31 mouse cellular contexts compared by ENCODE assay signal in the genomic region with DNA sequence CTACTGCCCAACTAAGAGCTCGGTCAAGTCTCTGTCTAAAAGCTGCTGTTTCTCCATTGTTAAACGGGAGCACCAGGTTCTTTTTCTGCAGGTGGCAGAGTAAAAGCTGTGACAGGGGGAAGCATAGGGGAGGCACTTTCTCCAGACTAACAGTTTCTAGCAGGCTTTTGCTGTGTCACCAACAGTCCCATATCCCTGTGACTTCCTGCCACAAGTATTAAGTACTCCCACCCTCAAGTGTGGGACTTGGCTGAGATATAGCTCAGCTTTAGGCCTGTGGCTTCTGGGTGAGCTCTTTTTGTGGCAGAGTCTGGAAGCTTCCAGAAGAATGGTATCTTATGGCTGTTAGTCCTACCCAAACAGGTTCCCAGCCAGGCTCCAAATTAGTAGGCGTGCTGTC. TPM values are rescaled to one million over a fixed set of nuclear protein-coding genes. Genes with fewer than 3 reads are reported as not detected.
DNase-seq lines count a peak whose midpoint lies in the region; ATAC-seq and TF ChIP-seq lines count a peak whose summit lies in the region.
"Had no signal": no experiment of that assay in that cellular context is flagged by ENCODE, and none has a peak within 500 bp of the region (broad histone marks: within the 10 kb centered on the region; RNA-seq: fewer than 3 reads in every experiment).

No protein-coding gene starts in this region.

- intact Hi-C loops in left cerebral cortex, adult 2 months (cut with DNase I) = loop anchor here (2.0 kb wide), 2 partner anchors 37 to 137 kb away; no protein-coding TSS in a partner anchor

- H3K36me3 ChIP-seq in MEL (ENCODE audit: control insufficient read depth in 1 of 2, insufficient read depth in 2 of 2, low read length in 2 of 2) = peaks cover 0 to 13% of the 10 kb centered on the region in 2 experiments; a peak in 2 of 4 replicates
- H3K36me3 ChIP-seq in forebrain, embryonic 13.5 days (ENCODE audit: poor library complexity, severe bottlenecking) = no peaks in the 10 kb centered on the region
- H3K36me3 ChIP-seq: embryonic facial prominence, embryonic 13.5 days; embryonic facial prominence, embryonic 15.5 days; forebrain, embryonic 10.5 days; forebrain, embryonic 12.5 days; forebrain, embryonic 15.5 days; G1E had no signal

- no peak overlapping the region for H3K9ac ChIP-seq in MEL (ENCODE audit: control insufficient read depth, low read depth, low read length, poor library complexity, severe bottlenecking)
- no peak overlapping the region for H3K9ac ChIP-seq in forebrain, embryonic 13.5 days
- H3K9ac ChIP-seq: embryonic facial prominence, embryonic 13.5 days; embryonic facial prominence, embryonic 15.5 days; forebrain, embryonic 12.5 days; forebrain, embryonic 15.5 days; forebrain, postnatal 0 days had no signal

- peak in 1 of 2 experiments; percentile 31; a peak in 1 of 4 replicates for TF ChIP-seq EP300 in MEL (IDR thresholded peaks at IDR 0.05; ENCODE audit: low read depth in 1 of 2, low read length in 2 of 2)

- 70% methylated on average over 3 of the region's 3 CpGs for WGBS in forebrain, embryonic 13.5 days

- H3K4me1 ChIP-seq in MEL (ENCODE audit: control insufficient read depth in 1 of 2, insufficient read depth in 2 of 2, low read length in 2 of 2) = peaks cover 11 to 17% of the 10 kb centered on the region in 2 experiments
- peaks cover 7% of the 10 kb centered on the region for H3K4me1 ChIP-seq in forebrain, embryonic 13.5 days

- no peaks in the 10 kb centered on the region for H3K9me3 ChIP-seq in MEL (replicated peaks; ENCODE audit: insufficient read depth, low read length)
- H3K9me3 ChIP-seq in forebrain, embryonic 13.5 days (replicated peaks) = no peaks in the 10 kb centered on the region
- H3K9me3 ChIP-seq: embryonic facial prominence, embryonic 13.5 days; embryonic facial prominence, embryonic 15.5 days; forebrain, embryonic 10.5 days; forebrain, embryonic 12.5 days; forebrain, embryonic 15.5 days; G1E had no signal

- ATAC-seq in common myeloid progenitor, adult 5-6 weeks (replicated peaks; ENCODE audit: low read depth, poor library complexity, severe bottlenecking) = peak; percentile 77
- ATAC-seq in megakaryocyte progenitor cell, adult 5-6 weeks (replicated peaks; ENCODE audit: poor library complexity) = peak; percentile 54
- ATAC-seq in forebrain, embryonic 13.5 days = no peak
- ATAC-seq in granulocyte monocyte progenitor cell, adult 5-6 weeks (replicated peaks; ENCODE audit: poor library complexity, severe bottlenecking) = no peak
- ATAC-seq: CD4-positive, CD25-positive, alpha-beta regulatory T cell, adult 4 months; forebrain, embryonic 15.5 days; forebrain, postnatal 0 days had no signal

- H3K27ac ChIP-seq in left cerebral cortex, adult 2 months = peak overlapping the region; percentile 60
- no peak overlapping the region for H3K27ac ChIP-seq in MEL (ENCODE audit: control insufficient read depth, low read depth, low read length)
- no peak overlapping the region for H3K27ac ChIP-seq in forebrain, embryonic 13.5 days
- H3K27ac ChIP-seq: embryonic facial prominence, embryonic 13.5 days; embryonic facial prominence, embryonic 15.5 days; forebrain, embryonic 10.5 days; forebrain, embryonic 12.5 days; forebrain, embryonic 15.5 days had no signal

- no peak overlapping the region for H3K4me2 ChIP-seq in forebrain, embryonic 13.5 days
- H3K4me2 ChIP-seq: embryonic facial prominence, embryonic 13.5 days; embryonic facial prominence, embryonic 15.5 days; forebrain, embryonic 12.5 days; forebrain, embryonic 15.5 days had no signal

- TF ChIP-seq CTCF in left cerebral cortex, adult 2 months (IDR thresholded peaks at IDR 0.05) = no peak
- no peak for TF ChIP-seq CTCF in MEL (IDR thresholded peaks at IDR 0.05 in 2 of 3, conservative IDR thresholded peaks at IDR 0.05 in 1 of 3; ENCODE audit: control insufficient read depth in 1 of 3, insufficient read depth in 1 of 3, low read depth in 2 of 3, low read length in 3 of 3, poor library complexity in 1 of 3, severe bottlenecking in 1 of 3)

- TF ChIP-seq POLR2A in MEL (IDR thresholded peaks at IDR 0.05; ENCODE audit: control insufficient read depth in 1 of 2, insufficient read depth in 1 of 2, low read depth in 1 of 2, low read length in 2 of 2, poor library complexity in 1 of 2) = no peak

- H3K4me3 ChIP-seq in left cerebral cortex, adult 2 months = no peak overlapping the region
- H3K4me3 ChIP-seq in MEL (ENCODE audit: control insufficient read depth in 1 of 2, insufficient read depth in 1 of 2, low read depth in 2 of 2, low read length in 2 of 2) = no peak overlapping the region
- no peak overlapping the region for H3K4me3 ChIP-seq in forebrain, embryonic 13.5 days
- H3K4me3 ChIP-seq: embryonic facial prominence, embryonic 13.5 days; embryonic facial prominence, embryonic 15.5 days; erythroblast, embryonic 14.5 days; forebrain, embryonic 10.5 days; forebrain, embryonic 12.5 days; forebrain, embryonic 15.5 days had no signal

- no peak for TF ChIP-seq RAD21 in MEL (IDR thresholded peaks at IDR 0.05; ENCODE audit: low read depth, low read length)

- H3K27me3 ChIP-seq in MEL (ENCODE audit: control insufficient read depth in 1 of 2, insufficient read depth in 2 of 2, low read length in 2 of 2) = no peaks in the 10 kb centered on the region; a peak in 1 of 4 replicates
- H3K27me3 ChIP-seq in forebrain, embryonic 13.5 days = peaks cover 20% of the 10 kb centered on the region
- H3K27me3 ChIP-seq: CH12.LX had no signal

- DNase-seq in left cerebral cortex, adult 2 months (ENCODE audit: extremely low spot score in 1 of 2, low spot score in 2 of 2) = no peak
- DNase-seq in left cerebral cortex, adult 8-10 months (ENCODE audit: low spot score in 2 of 2) = no peak
- peak; percentile 35 for DNase-seq in MEL (ENCODE audit: low read depth, low spot score)
- no peak for DNase-seq in adrenal gland, postnatal 14 days
- DNase-seq: adrenal gland, adult 2 months; adrenal gland, postnatal 10 days; adrenal gland, postnatal 36 days; B cell, adult 2 months; cerebellum, adult 11 months; cerebellum, adult 2 months; cerebellum, adult 9-10 months; cerebellum, postnatal 10 days; cerebellum, postnatal 25 days; embryo, embryonic 11 days; forebrain, postnatal 0 days had no signal

- no peaks in the 10 kb centered on the region for H3K79me2 ChIP-seq in MEL (ENCODE audit: control insufficient read depth, insufficient read depth, low read length, poor library complexity)

RNA-seq across cellular contexts. Expression of a gene that starts 4.9 kb away (rescaled TPM):
- 10 to 100 TPM; 20.3 to 20.7 TPM for total RNA-seq in left cerebral cortex, adult 2 months (2021)
- 10 to 100 TPM; 17.5 to 19.4 (median 18.5) TPM for total RNA-seq in left cerebral cortex, adult 8-10 months (2022)
- not detected in 2 replicates for total RNA-seq in MEL (2012; rRNA removed)
- not detected for polyA plus RNA-seq in MEL (2012; ENCODE audit: insufficient read depth in 1 of 2, insufficient read length in 2 of 2, low read depth in 1 of 2, low replicate concordance in 2 of 2, missing spikeins in 1 of 2)
- total RNA-seq in common myeloid progenitor, adult 5-6 weeks (2017) = 0.59 TPM in 1 of 2 replicates, not detected in the other
- total RNA-seq in megakaryocyte progenitor cell, adult 5-6 weeks (2015) = 0.05 TPM in 1 of 2 replicates, not detected in the other
- total RNA-seq in megakaryocyte progenitor cell, adult 5-6 weeks (2017) = 0.08 and 0.17 TPM in 2 replicates
- polyA plus RNA-seq in forebrain, embryonic 13.5 days (2015; fragmentation: Nextera tagmentation; extraction: Ambion mirVana) = 0.14 TPM in 1 of 2 replicates, not detected in the other
- total RNA-seq in adrenal gland, postnatal 14 days (2021) = not detected in 2 replicates
- 0.41 TPM in 1 of 2 replicates, not detected in the other for total RNA-seq in granulocyte monocyte progenitor cell, adult 5-6 weeks (2014; fragmentation: Nextera tagmentation)
- total RNA-seq in granulocyte monocyte progenitor cell, adult 5-6 weeks (2017) = 0.26 and 0.60 TPM in 2 replicates
- total RNA-seq: adrenal gland, adult 2 months; adrenal gland, postnatal 36 days; G1E had no signal
- polyA plus RNA-seq: adrenal gland, adult 2 months; erythroblast, embryonic 14.5 days; forebrain, embryonic 10.5 days; G1E had no signal

RNA-seq across cellular contexts. Expression of a gene that starts 6.7 kb away (rescaled TPM):
- total RNA-seq in left cerebral cortex, adult 2 months (2021) = not detected
- not detected for total RNA-seq in left cerebral cortex, adult 8-10 months (2022)
- total RNA-seq in MEL (2012; rRNA removed) = not detected in 2 replicates
- not detected for polyA plus RNA-seq in MEL (2012; ENCODE audit: insufficient read depth in 1 of 2, insufficient read length in 2 of 2, low read depth in 1 of 2, low replicate concordance in 2 of 2, missing spikeins in 1 of 2)
- total RNA-seq in common myeloid progenitor, adult 5-6 weeks (2017) = not detected in 2 replicates
- total RNA-seq in megakaryocyte progenitor cell, adult 5-6 weeks (2015) = not detected in 2 replicates
- total RNA-seq in megakaryocyte progenitor cell, adult 5-6 weeks (2017) = not detected in 2 replicates
- polyA plus RNA-seq in forebrain, embryonic 13.5 days (2015; fragmentation: Nextera tagmentation; extraction: Ambion mirVana) = not detected in 2 replicates
- not detected in 2 replicates for total RNA-seq in adrenal gland, postnatal 14 days (2021)
- not detected in 2 replicates for total RNA-seq in granulocyte monocyte progenitor cell, adult 5-6 weeks (2014; fragmentation: Nextera tagmentation)
- not detected in 2 replicates for total RNA-seq in granulocyte monocyte progenitor cell, adult 5-6 weeks (2017)
- total RNA-seq: adrenal gland, adult 2 months; adrenal gland, postnatal 10 days; adrenal gland, postnatal 36 days; CH12.LX; forebrain, postnatal 0 days had no signal
- polyA plus RNA-seq: adrenal gland, adult 2 months; brain, embryonic 14.5 days; CD4-positive, CD25-positive, alpha-beta regulatory T cell, adult 4 months; cerebellum, adult 2 months; embryonic facial prominence, embryonic 11.5 days; embryonic facial prominence, embryonic 13.5 days; erythroblast, embryonic 14.5 days; forebrain, embryonic 10.5 days; forebrain, embryonic 12.5 days; forebrain, embryonic 15.5 days; forebrain, postnatal 0 days; frontal cortex, adult 2 months; G1E had no signal

RNA-seq across cellular contexts. Expression of a gene that starts 14.6 kb away (rescaled TPM):
- not detected for total RNA-seq in left cerebral cortex, adult 2 months (2021)
- total RNA-seq in left cerebral cortex, adult 8-10 months (2022) = not detected
- not detected in 2 replicates for total RNA-seq in MEL (2012; rRNA removed)
- under 1 TPM in 1 of 2 experiments, not detected in 1; 0.10 TPM for polyA plus RNA-seq in MEL (2012; ENCODE audit: insufficient read depth in 1 of 2, insufficient read length in 2 of 2, low read depth in 1 of 2, low replicate concordance in 2 of 2, missing spikeins in 1 of 2)
- not detected in 2 replicates for total RNA-seq in common myeloid progenitor, adult 5-6 weeks (2017)
- total RNA-seq in megakaryocyte progenitor cell, adult 5-6 weeks (2015) = not detected in 2 replicates
- not detected in 2 replicates for total RNA-seq in megakaryocyte progenitor cell, adult 5-6 weeks (2017)
- not detected in 2 replicates for polyA plus RNA-seq in forebrain, embryonic 13.5 days (2015; fragmentation: Nextera tagmentation; extraction: Ambion mirVana)
- 1.1 TPM in 1 of 2 replicates, not detected in the other for total RNA-seq in adrenal gland, postnatal 14 days (2021)
- total RNA-seq in granulocyte monocyte progenitor cell, adult 5-6 weeks (2014; fragmentation: Nextera tagmentation) = not detected in 2 replicates
- 0.88 TPM in 1 of 2 replicates, not detected in the other for total RNA-seq in granulocyte monocyte progenitor cell, adult 5-6 weeks (2017)
- total RNA-seq: adrenal gland, postnatal 10 days; CH12.LX; forebrain, postnatal 0 days; G1E had no signal
- polyA plus RNA-seq: brain, embryonic 14.5 days; CD4-positive, CD25-positive, alpha-beta regulatory T cell, adult 4 months; embryonic facial prominence, embryonic 11.5 days; embryonic facial prominence, embryonic 13.5 days; embryonic facial prominence, embryonic 15.5 days; erythroblast, embryonic 14.5 days; forebrain, embryonic 10.5 days; forebrain, embryonic 12.5 days; forebrain, embryonic 15.5 days; forebrain, postnatal 0 days; frontal cortex, adult 2 months; G1E had no signal

RNA-seq across cellular contexts. Expression of a gene that starts 24.1 kb away (rescaled TPM):
- total RNA-seq in left cerebral cortex, adult 2 months (2021) = not detected
- total RNA-seq in left cerebral cortex, adult 8-10 months (2022) = not detected
- total RNA-seq in MEL (2012; rRNA removed) = not detected in 2 replicates
- polyA plus RNA-seq in MEL (2012; ENCODE audit: insufficient read depth in 1 of 2, insufficient read length in 2 of 2, low read depth in 1 of 2, low replicate concordance in 2 of 2, missing spikeins in 1 of 2) = not detected
- total RNA-seq in common myeloid progenitor, adult 5-6 weeks (2017) = not detected in 2 replicates
- total RNA-seq in megakaryocyte progenitor cell, adult 5-6 weeks (2015) = not detected in 2 replicates
- total RNA-seq in megakaryocyte progenitor cell, adult 5-6 weeks (2017) = not detected in 2 replicates
- not detected in 2 replicates for polyA plus RNA-seq in forebrain, embryonic 13.5 days (2015; fragmentation: Nextera tagmentation; extraction: Ambion mirVana)
- not detected in 2 replicates for total RNA-seq in adrenal gland, postnatal 14 days (2021)
- total RNA-seq in granulocyte monocyte progenitor cell, adult 5-6 weeks (2014; fragmentation: Nextera tagmentation) = not detected in 2 replicates
- total RNA-seq in granulocyte monocyte progenitor cell, adult 5-6 weeks (2017) = not detected in 2 replicates
- total RNA-seq: adrenal gland, adult 2 months; adrenal gland, postnatal 10 days; adrenal gland, postnatal 36 days; CH12.LX; forebrain, postnatal 0 days had no signal
- polyA plus RNA-seq: adrenal gland, adult 2 months; brain, embryonic 14.5 days; CD4-positive, CD25-positive, alpha-beta regulatory T cell, adult 4 months; cerebellum, adult 2 months; embryonic facial prominence, embryonic 11.5 days; embryonic facial prominence, embryonic 13.5 days; embryonic facial prominence, embryonic 15.5 days; erythroblast, embryonic 14.5 days; forebrain, embryonic 10.5 days; forebrain, embryonic 12.5 days; forebrain, embryonic 15.5 days; forebrain, postnatal 0 days; frontal cortex, adult 2 months; G1E had no signal

RNA-seq across cellular contexts. Expression of a gene that starts 45.6 kb away (rescaled TPM):
- total RNA-seq in left cerebral cortex, adult 2 months (2021) = not detected
- not detected for total RNA-seq in left cerebral cortex, adult 8-10 months (2022)
- not detected in 2 replicates for total RNA-seq in MEL (2012; rRNA removed)
- not detected for polyA plus RNA-seq in MEL (2012; ENCODE audit: insufficient read depth in 1 of 2, insufficient read length in 2 of 2, low read depth in 1 of 2, low replicate concordance in 2 of 2, missing spikeins in 1 of 2)
- not detected in 2 replicates for total RNA-seq in common myeloid progenitor, adult 5-6 weeks (2017)
- not detected in 2 replicates for total RNA-seq in megakaryocyte progenitor cell, adult 5-6 weeks (2015)
- total RNA-seq in megakaryocyte progenitor cell, adult 5-6 weeks (2017) = not detected in 2 replicates
- not detected in 2 replicates for polyA plus RNA-seq in forebrain, embryonic 13.5 days (2015; fragmentation: Nextera tagmentation; extraction: Ambion mirVana)
- not detected in 2 replicates for total RNA-seq in adrenal gland, postnatal 14 days (2021)
- not detected in 2 replicates for total RNA-seq in granulocyte monocyte progenitor cell, adult 5-6 weeks (2014; fragmentation: Nextera tagmentation)
- total RNA-seq in granulocyte monocyte progenitor cell, adult 5-6 weeks (2017) = not detected in 2 replicates
- total RNA-seq: adrenal gland, adult 2 months; adrenal gland, postnatal 10 days; adrenal gland, postnatal 36 days; CH12.LX; forebrain, postnatal 0 days; G1E had no signal
- polyA plus RNA-seq: adrenal gland, adult 2 months; brain, embryonic 14.5 days; CD4-positive, CD25-positive, alpha-beta regulatory T cell, adult 4 months; cerebellum, adult 2 months; embryonic facial prominence, embryonic 11.5 days; embryonic facial prominence, embryonic 13.5 days; embryonic facial prominence, embryonic 15.5 days; erythroblast, embryonic 14.5 days; forebrain, embryonic 10.5 days; forebrain, embryonic 12.5 days; forebrain, embryonic 15.5 days; forebrain, postnatal 0 days; frontal cortex, adult 2 months; G1E had no signal

Comparison
In these comparisons a context has a peak if more than half of its experiments do, and no peak if none do; other contexts are left out.
1. ATAC-seq: peak in common myeloid progenitor, adult 5-6 weeks (single experiment) and megakaryocyte progenitor cell, adult 5-6 weeks (single experiment); none in forebrain, embryonic 13.5 days (single experiment) and granulocyte monocyte progenitor cell, adult 5-6 weeks (single experiment).
2. RNA of a gene that starts 4.9 kb away (total RNA-seq): 20.3 to 20.7 TPM in left cerebral cortex, adult 2 months and 17.5 to 19.4 TPM in left cerebral cortex, adult 8-10 months; 0.59 TPM in common myeloid progenitor, adult 5-6 weeks, 0.26 to 0.60 TPM in granulocyte monocyte progenitor cell, adult 5-6 weeks, 0.05 to 0.17 TPM in megakaryocyte progenitor cell, adult 5-6 weeks, not detected in MEL and not detected in adrenal gland, postnatal 14 days; every median in the first group is over 10 times any median in the second.